Mouse (Mus musculus) forelimb bud, embryonic 11.5 days (tissue): ENCODE results near the gene Tbc1d24.

ENCODE experiments used
- DNase-seq: peaks from one replicate; pipeline ENCODE4 v3.0.0-alpha.2; 2012; ENCODE audit warnings: low read depth, low spot score

Gene Tbc1d24

GRCm38 (mm10) chr17:24205284-24205888, at the start of gene Tbc1d24:
Gene Tbc1d24 (minus strand): TSS chr17:24205562.
- DNase-seq = peak; percentile 95

- no peak for DNase-seq
Observed at GRCm38 (mm10) chr17:24252329-24252728, 47.0 kb upstream of the Tbc1d24 start.

GRCm38 (mm10) chr17:24251320-24252069, 46.1 kb upstream of the Tbc1d24 start, which contains the start of gene Ccnf:
Gene Ccnf (minus strand): TSS chr17:24251484.
- DNase-seq = peak; percentile 98

- no peak for DNase-seq
Observed at GRCm38 (mm10) chr17:24250988-24251319, 45.6 kb upstream of the Tbc1d24 start.

GRCm38 (mm10) chr17:24248641-24249040, 43.3 kb upstream of the Tbc1d24 start:
- no peak for DNase-seq

GRCm38 (mm10) chr17:24244061-24244460, 38.7 kb upstream of the Tbc1d24 start:
- no peak for DNase-seq

- DNase-seq = no peak
Observed at GRCm38 (mm10) chr17:24243311-24243969, 38.1 kb upstream of the Tbc1d24 start.

GRCm38 (mm10) chr17:24236921-24237320, 31.6 kb upstream of the Tbc1d24 start:
- no peak for DNase-seq

- no peak for DNase-seq
Observed at GRCm38 (mm10) chr17:24236479-24236878, 31.1 kb upstream of the Tbc1d24 start.

- no peak for DNase-seq
Observed at GRCm38 (mm10) chr17:24227941-24228340, 22.6 kb upstream of the Tbc1d24 start.

GRCm38 (mm10) chr17:24226721-24227120, 21.4 kb upstream of the Tbc1d24 start:
- DNase-seq = no peak

- no peak for DNase-seq
Observed at GRCm38 (mm10) chr17:24225851-24226250, 20.5 kb upstream of the Tbc1d24 start.

GRCm38 (mm10) chr17:24224741-24225140, 19.4 kb upstream of the Tbc1d24 start:
- no peak for DNase-seq

GRCm38 (mm10) chr17:24223513-24223912, 18.2 kb upstream of the Tbc1d24 start:
- no peak for DNase-seq

GRCm38 (mm10) chr17:24222653-24223052, 17.3 kb upstream of the Tbc1d24 start:
- no peak for DNase-seq

GRCm38 (mm10) chr17:24220435-24221411, 15.4 kb upstream of the Tbc1d24 start, which contains the start of gene Tedc2:
Gene Tedc2 (minus strand): TSS chr17:24220851.
- peak; percentile 92 for DNase-seq

- DNase-seq = no peak
Observed at GRCm38 (mm10) chr17:24216836-24217235, 11.5 kb upstream of the Tbc1d24 start.

- no peak for DNase-seq
Observed at GRCm38 (mm10) chr17:24213186-24213585, 7.8 kb upstream of the Tbc1d24 start.

GRCm38 (mm10) chr17:24212441-24213018, 7.2 kb upstream of the Tbc1d24 start:
- DNase-seq = no peak

GRCm38 (mm10) chr17:24211631-24212440, 6.5 kb upstream of the Tbc1d24 start:
- DNase-seq = peak; percentile 92
